Mouse (Mus musculus): ENCODE data around the gene Ceacam20. TPM values are rescaled to one million over a fixed set of nuclear protein-coding genes. Genes with fewer than 3 reads are reported as not detected.
A peak's percentile ranks its signal among the peaks of the same experiment; 100 is the strongest.

Ceacam20 gene
- polyA plus RNA-seq, 1 experiment from 2014 or later, result not detected

- Histone ChIP-seq H3K27me3 (ENCODE audit: insufficient read depth, low read length) (no peaks in the 10 kb centered on the region), H3K4me2 (ENCODE audit: low read length) (no peak overlapping the region), H3K4me3 (replicated peaks; ENCODE audit: low read depth, low read length) (no peak overlapping the region), H3K9ac (ENCODE audit: low read depth, low read length) (no peak overlapping the region), H3K9me3 (replicated peaks; ENCODE audit: low read length) (no peaks in the 10 kb centered on the region), H3K27ac (no peak overlapping the region), H3K36me3 (ENCODE audit: insufficient read depth, low read length) (no peaks in the 10 kb centered on the region), H3K4me1 (replicated peaks; ENCODE audit: insufficient read depth, low read length) (peaks cover 10% of the 10 kb centered on the region)
- TF ChIP-seq CTCF (IDR thresholded peaks at IDR 0.05; ENCODE audit: low read depth), result no peak
- DNase-seq (ENCODE audit: low spot score) (no peak), ATAC-seq (replicated peaks; ENCODE audit: low FRiP score, low read depth) (no peak)
- WGBS, result 62% methylated on average over 6 of the region's 6 CpGs
Measured at GRCm38 (mm10) chr7:19935961-19936360, 29.3 kb upstream of the Ceacam20 start.

GRCm38 (mm10) chr7:19937229-19937821 lies 27.9 kb upstream of the Ceacam20 start:
- no peaks in the 10 kb centered on the region for H3K27me3 ChIP-seq (ENCODE audit: insufficient read depth, low read length)
- 87% methylated on average over 11 of the region's 11 CpGs for WGBS
- no peak for ATAC-seq (replicated peaks; ENCODE audit: low FRiP score, low read depth)
- H3K4me2 ChIP-seq (ENCODE audit: low read length), result no peak overlapping the region
- H3K36me3 ChIP-seq (ENCODE audit: insufficient read depth, low read length), result no peaks in the 10 kb centered on the region
- TF ChIP-seq CTCF (IDR thresholded peaks at IDR 0.05; ENCODE audit: low read depth), result no peak
- H3K4me3 ChIP-seq (replicated peaks; ENCODE audit: low read depth, low read length), result no peak overlapping the region
- H3K9me3 ChIP-seq (replicated peaks; ENCODE audit: low read length), result no peaks in the 10 kb centered on the region
- no peak for DNase-seq (ENCODE audit: low spot score)
- H3K27ac ChIP-seq, result no peak overlapping the region
- H3K9ac ChIP-seq (ENCODE audit: low read depth, low read length), result no peak overlapping the region
- H3K4me1 ChIP-seq (replicated peaks; ENCODE audit: insufficient read depth, low read length), result peaks cover 10% of the 10 kb centered on the region

- ATAC-seq (replicated peaks; ENCODE audit: low FRiP score, low read depth), result no peak; the same call in 1 of the 2 replicates
- H3K9ac ChIP-seq (ENCODE audit: low read depth, low read length), result no peak overlapping the region
- H3K4me1 ChIP-seq (replicated peaks; ENCODE audit: insufficient read depth, low read length), result 0 out of 2 replicates have a peak, but pooled peaks cover 5% of the 10 kb centered on the region
- H3K4me2 ChIP-seq (ENCODE audit: low read length), result no peak overlapping the region
- H3K27ac ChIP-seq, result no peak overlapping the region
- H3K36me3 ChIP-seq (ENCODE audit: insufficient read depth, low read length), result no peaks in the 10 kb centered on the region
- H3K27me3 ChIP-seq (ENCODE audit: insufficient read depth, low read length), result no peaks in the 10 kb centered on the region
- TF ChIP-seq CTCF (IDR thresholded peaks at IDR 0.05; ENCODE audit: low read depth), result no peak
- WGBS, result 56% methylated on average over 10 of the region's 12 CpGs
- peak; percentile 50 for DNase-seq (ENCODE audit: low spot score)
- no peak overlapping the region for H3K4me3 ChIP-seq (replicated peaks; ENCODE audit: low read depth, low read length)
- H3K9me3 ChIP-seq (replicated peaks; ENCODE audit: low read length), result no peaks in the 10 kb centered on the region
Measured at GRCm38 (mm10) chr7:19939555-19940235, 25.5 kb upstream of the Ceacam20 start.

GRCm38 (mm10) chr7:19940256-19940655 lies 25.0 kb upstream of the Ceacam20 start:
- no peak for DNase-seq (ENCODE audit: low spot score)
- Histone ChIP-seq H3K4me2 (ENCODE audit: low read length) (no peak overlapping the region), H3K27ac (no peak overlapping the region), H3K4me3 (replicated peaks; ENCODE audit: low read depth, low read length) (no peak overlapping the region), H3K9me3 (replicated peaks; ENCODE audit: low read length) (no peaks in the 10 kb centered on the region), H3K27me3 (ENCODE audit: insufficient read depth, low read length) (no peaks in the 10 kb centered on the region), H3K36me3 (ENCODE audit: insufficient read depth, low read length) (no peaks in the 10 kb centered on the region), H3K4me1 (replicated peaks; ENCODE audit: insufficient read depth, low read length) (0 out of 2 replicates have a peak, but pooled peaks cover 5% of the 10 kb centered on the region), H3K9ac (ENCODE audit: low read depth, low read length) (no peak overlapping the region)
- no peak for TF ChIP-seq CTCF (IDR thresholded peaks at IDR 0.05; ENCODE audit: low read depth)
- ATAC-seq (replicated peaks; ENCODE audit: low FRiP score, low read depth), result no peak
- WGBS, result 11% methylated on average over 5 of the region's 6 CpGs

- no peak for TF ChIP-seq CTCF (IDR thresholded peaks at IDR 0.05; ENCODE audit: low read depth)
- no peak for DNase-seq (ENCODE audit: low spot score)
- 90% methylated on average over 8 of the region's 8 CpGs for WGBS
Measured at GRCm38 (mm10) chr7:19944709-19945108, 20.5 kb upstream of the Ceacam20 start.

GRCm38 (mm10) chr7:19945201-19945600 lies 20.0 kb upstream of the Ceacam20 start:
- no peak for TF ChIP-seq CTCF (IDR thresholded peaks at IDR 0.05; ENCODE audit: low read depth)

More at GRCm38 (mm10) chr7:19944709-19945108, 20.5 kb upstream of the Ceacam20 start:
- Histone ChIP-seq H3K36me3 (ENCODE audit: insufficient read depth, low read length) (no peaks in the 10 kb centered on the region), H3K27me3 (ENCODE audit: insufficient read depth, low read length) (no peaks in the 10 kb centered on the region), H3K4me1 (replicated peaks; ENCODE audit: insufficient read depth, low read length) (no peaks in the 10 kb centered on the region), H3K9me3 (replicated peaks; ENCODE audit: low read length) (no peaks in the 10 kb centered on the region), H3K9ac (ENCODE audit: low read depth, low read length) (no peak overlapping the region), H3K4me3 (replicated peaks; ENCODE audit: low read depth, low read length) (no peak overlapping the region), H3K27ac (no peak overlapping the region), H3K4me2 (ENCODE audit: low read length) (no peak overlapping the region)
- no peak for ATAC-seq (replicated peaks; ENCODE audit: low FRiP score, low read depth)

More at GRCm38 (mm10) chr7:19945201-19945600, 20.0 kb upstream of the Ceacam20 start:
- Histone ChIP-seq H3K4me1 (replicated peaks; ENCODE audit: insufficient read depth, low read length) (no peaks in the 10 kb centered on the region), H3K4me2 (ENCODE audit: low read length) (no peak overlapping the region), H3K4me3 (replicated peaks; ENCODE audit: low read depth, low read length) (no peak overlapping the region), H3K27ac (no peak overlapping the region), H3K9me3 (replicated peaks; ENCODE audit: low read length) (no peaks in the 10 kb centered on the region), H3K36me3 (ENCODE audit: insufficient read depth, low read length) (no peaks in the 10 kb centered on the region), H3K27me3 (ENCODE audit: insufficient read depth, low read length) (no peaks in the 10 kb centered on the region), H3K9ac (ENCODE audit: low read depth, low read length) (no peak overlapping the region)
- ATAC-seq (replicated peaks; ENCODE audit: low FRiP score, low read depth) (no peak), DNase-seq (ENCODE audit: low spot score) (no peak)
- 91% methylated on average over 5 of the region's 5 CpGs for WGBS

All from kidney, postnatal 0 days (tissue).